Mouse (Mus musculus) thymus, adult 2 months (tissue): ENCODE measurements at regions not wholly inside any gene's neighbourhood (a gene's known extent, or its start where the extent isn't known, plus 50 kb on each side); places are given as distances from the start of the nearest gene placed in this dataset.

Experiments
- DNase-seq: peaks from one replicate; pipeline ENCODE4 v3.0.0; 2021
- H3K27ac ChIP-seq: fragments of 200-500 bp; 2 replicates; pipeline ENCODE4 v1.5.1; 2012; ENCODE audit warnings: low read length, control low read depth; ENCODE audit not compliant: control insufficient read depth, insufficient read depth
- H3K27me3 ChIP-seq: fragments of 200-500 bp; 2 replicates; pipeline ENCODE4 v1.6.1; 2012; ENCODE audit warnings: mild to moderate bottlenecking, low read length, moderate library complexity, mixed read lengths; ENCODE audit not compliant: control insufficient read depth, insufficient read depth
- H3K36me3 ChIP-seq: fragments of 200-500 bp; 2 replicates; pipeline ENCODE4 v1.6.1; 2012; ENCODE audit warnings: mild to moderate bottlenecking, low read length, moderate library complexity; ENCODE audit not compliant: control insufficient read depth, insufficient read depth
- H3K4me1 ChIP-seq: fragments of 200-500 bp; replicated peaks from 2 replicates; pipeline ENCODE4 v1.6.1; 2012; ENCODE audit warnings: low read length; ENCODE audit not compliant: control insufficient read depth, insufficient read depth
- H3K4me3 ChIP-seq: fragments of 200-500 bp; 2 replicates; pipeline ENCODE4 v1.5.1; 2012; ENCODE audit warnings: mild to moderate bottlenecking, low read length, control low read depth, moderate library complexity; ENCODE audit not compliant: control insufficient read depth, insufficient read depth
- CTCF ChIP-seq: fragments of 200-500 bp; IDR thresholded peaks from 2 replicates; pipeline ENCODE4 v1.5.1; 2012; ENCODE audit warnings: mild to moderate bottlenecking, control low read depth, low read length, moderate library complexity, borderline replicate concordance; ENCODE audit not compliant: control insufficient read depth, poor library complexity, insufficient read depth; ENCODE audit errors: extremely low read depth
- POLR2A ChIP-seq: fragments of 200-500 bp; IDR thresholded peaks from 2 replicates; pipeline ENCODE4 v1.6.1; 2012; ENCODE audit warnings: mild to moderate bottlenecking, low read length, control low read depth, moderate library complexity; ENCODE audit not compliant: control insufficient read depth, poor library complexity, insufficient read depth; ENCODE audit errors: extremely low read depth
- WGBS: fragments of 180-500 bp; shearing (Covaris S2); methylation state at CpG from one replicate; pipeline ENCODE4 v1.1.7; 2018; 5-methylcytosine and 5-hydroxymethylcytosine counted together

- Histone ChIP-seq H3K27ac (no peak overlapping the region), H3K4me1 (no peaks in the 10 kb centered on the region), H3K36me3 (no peaks in the 10 kb centered on the region), H3K4me3 (no peak overlapping the region), H3K27me3 (no peaks in the 10 kb centered on the region; the same call in 1 of the 2 replicates)
- TF ChIP-seq POLR2A (no peak), CTCF (no peak)
- 91% methylated on average over 24 of the region's 24 CpGs for WGBS
- no peak for DNase-seq
Observed at GRCm38 (mm10) chr10:117558891-117559614, 70.2 kb upstream of the Cpm start.

GRCm38 (mm10) chr10:117558292-117558800, 71.0 kb upstream of the Cpm start:
- H3K27ac ChIP-seq, result no peak overlapping the region
- no peaks in the 10 kb centered on the region for H3K4me1 ChIP-seq
- no peaks in the 10 kb centered on the region for H3K36me3 ChIP-seq
- no peak for TF ChIP-seq POLR2A
- TF ChIP-seq CTCF, result no peak
- 92% methylated on average over 5 of the region's 5 CpGs for WGBS
- H3K4me3 ChIP-seq, result no peak overlapping the region
- DNase-seq, result no peak
- no peaks in the 10 kb centered on the region; the same call in 1 of the 2 replicates for H3K27me3 ChIP-seq

GRCm38 (mm10) chr10:117557666-117558065, 71.6 kb upstream of the Cpm start:
- no peak for TF ChIP-seq CTCF
- TF ChIP-seq POLR2A, result no peak
- Histone ChIP-seq H3K4me3 (no peak overlapping the region), H3K27me3 (no peaks in the 10 kb centered on the region; the same call in 1 of the 2 replicates), H3K27ac (no peak overlapping the region), H3K4me1 (no peaks in the 10 kb centered on the region), H3K36me3 (no peaks in the 10 kb centered on the region)
- no peak for DNase-seq
- 94% methylated on average over 1 of the region's 1 CpGs for WGBS

- no peak overlapping the region for H3K27ac ChIP-seq
- WGBS, result 88% methylated on average over 14 of the region's 14 CpGs
Observed at GRCm38 (mm10) chr10:117556851-117557542, 72.3 kb upstream of the Cpm start.

GRCm38 (mm10) chr10:117556027-117556789, 73.1 kb upstream of the Cpm start:
- no peaks in the 10 kb centered on the region; the same call in 1 of the 2 replicates for H3K27me3 ChIP-seq
- H3K4me3 ChIP-seq, result no peak overlapping the region
- no peaks in the 10 kb centered on the region for H3K36me3 ChIP-seq
- no peak for TF ChIP-seq CTCF
- no peak for TF ChIP-seq POLR2A
- no peak for DNase-seq
- 56% methylated on average over 15 of the region's 15 CpGs for WGBS
- no peaks in the 10 kb centered on the region for H3K4me1 ChIP-seq
- H3K27ac ChIP-seq, result no peak overlapping the region

More at GRCm38 (mm10) chr10:117556851-117557542, 72.3 kb upstream of the Cpm start:
- no peaks in the 10 kb centered on the region for H3K36me3 ChIP-seq
- no peak overlapping the region for H3K4me3 ChIP-seq
- H3K4me1 ChIP-seq, result no peaks in the 10 kb centered on the region
- no peaks in the 10 kb centered on the region; the same call in 1 of the 2 replicates for H3K27me3 ChIP-seq
- no peak for TF ChIP-seq POLR2A
- TF ChIP-seq CTCF, result no peak
- no peak for DNase-seq

- Histone ChIP-seq H3K4me3 (no peak overlapping the region), H3K4me1 (no peaks in the 10 kb centered on the region), H3K36me3 (no peaks in the 10 kb centered on the region), H3K27ac (no peak overlapping the region), H3K27me3 (no peaks in the 10 kb centered on the region; the same call in 1 of the 2 replicates)
- no peak for DNase-seq
- 88% methylated on average over 10 of the region's 10 CpGs for WGBS
- no peak for TF ChIP-seq CTCF
- TF ChIP-seq POLR2A, result no peak
Observed at GRCm38 (mm10) chr10:117555542-117555941, 73.8 kb upstream of the Cpm start.
